Mouse (Mus musculus) fat pad, adult 2 months (tissue): Measurements from ENCODE around the gene Tbc1d9.

Experiments
- DNase-seq: peaks from one replicate; pipeline ENCODE4 v3.0.0-alpha.2; 2011; ENCODE audit warnings: low read depth, low spot score; ENCODE audit errors: extremely low read depth

Gene Tbc1d9

DNA sequence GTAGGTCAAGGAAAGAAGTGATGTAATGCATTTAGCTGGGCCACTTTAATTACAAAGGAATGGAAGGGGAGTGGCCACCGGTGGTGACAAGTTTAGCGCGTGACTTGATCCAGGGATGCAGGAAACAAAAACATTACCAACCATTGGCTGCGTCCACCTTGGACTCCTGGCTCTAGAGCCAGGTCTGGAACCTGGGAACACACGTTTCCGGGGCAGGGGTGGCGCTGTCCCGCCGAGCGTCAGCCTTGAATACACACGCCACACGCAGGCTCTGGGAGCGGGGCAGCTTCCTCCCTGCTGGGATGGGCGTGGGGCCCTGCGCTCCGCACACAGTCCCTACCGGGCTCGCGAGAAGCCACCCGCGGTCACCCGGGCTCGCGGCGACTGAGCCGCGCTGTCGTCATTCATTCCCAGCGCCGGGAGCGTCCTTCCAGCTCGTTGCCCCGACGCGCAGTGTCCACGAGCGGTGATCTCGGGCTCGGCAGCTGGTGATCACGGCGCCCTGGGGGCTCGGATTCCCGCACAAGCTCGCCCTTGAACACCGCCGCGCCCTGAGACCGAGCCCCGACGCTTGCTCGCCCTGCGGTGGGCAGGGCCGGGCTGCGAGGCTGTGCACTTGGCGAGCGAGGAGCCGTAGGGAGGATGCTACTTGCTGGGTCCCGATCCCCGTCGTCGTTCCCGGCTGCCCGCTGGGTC is at the start of gene Tbc1d9:
Gene Tbc1d9 (plus strand): TSS at position 118 of the 696 bp plus-strand sequence.
- no peak for DNase-seq

DNA sequence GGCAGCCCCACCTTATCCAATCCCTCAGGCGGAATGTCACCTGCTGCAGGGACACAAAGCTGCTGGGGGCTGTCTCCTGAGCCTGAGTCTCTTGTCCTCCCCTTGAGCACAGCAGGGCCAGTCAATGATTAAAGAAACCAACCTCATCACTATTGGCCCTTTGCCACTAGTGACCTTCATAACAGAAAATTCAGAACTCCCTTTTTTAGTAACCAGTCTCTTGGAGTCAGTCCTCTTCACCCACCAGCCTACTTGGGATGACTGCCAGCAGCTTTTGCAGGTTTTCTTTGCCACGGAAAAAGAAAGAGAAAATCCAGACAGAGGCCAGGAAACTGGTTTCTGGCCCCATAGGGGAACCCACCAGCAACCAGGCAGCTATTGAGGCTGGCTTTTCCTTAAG is 30.1 kb upstream of the Tbc1d9 start:
- DNase-seq, result no peak

DNA sequence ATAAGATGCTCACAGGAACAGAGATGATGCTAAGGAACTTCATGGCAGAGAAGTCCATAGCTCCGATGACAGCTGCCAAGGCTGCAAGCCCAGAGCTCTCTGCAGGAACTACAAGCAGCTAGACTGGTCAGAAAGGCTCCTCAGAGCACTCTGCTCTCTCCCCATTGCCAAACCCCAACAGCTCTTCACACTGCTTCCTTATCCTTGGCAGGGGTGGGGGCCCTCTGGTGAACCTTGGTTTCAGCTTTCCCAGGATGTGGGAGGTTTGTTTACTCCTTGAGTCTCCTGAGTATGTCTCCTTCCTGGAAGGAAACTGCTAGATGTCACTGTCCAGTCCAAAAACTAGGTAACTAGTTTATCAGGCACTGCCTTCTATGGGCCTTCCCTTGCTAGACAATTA is 25.1 kb upstream of the Tbc1d9 start:
- no peak for DNase-seq

DNA sequence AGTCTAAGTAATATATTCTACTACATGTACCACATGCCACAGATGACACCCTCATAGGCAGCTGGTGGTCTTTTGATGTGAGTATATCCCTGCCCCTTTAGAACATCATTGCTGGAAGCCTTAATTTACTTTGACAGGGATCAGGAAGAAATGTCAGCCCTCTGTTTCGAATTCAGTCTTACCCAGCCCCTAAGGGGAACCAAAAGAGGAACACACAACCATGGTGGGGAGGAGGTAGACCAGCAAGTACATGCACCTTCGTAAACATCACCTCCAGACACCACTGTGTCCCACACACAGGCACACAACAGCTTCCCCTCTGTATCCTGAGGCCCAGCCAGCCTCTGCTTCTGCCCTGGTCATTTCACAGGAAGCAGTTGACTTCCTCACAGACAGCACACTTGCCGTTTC is 24.4 kb upstream of the Tbc1d9 start:
- DNase-seq, result no peak

DNA sequence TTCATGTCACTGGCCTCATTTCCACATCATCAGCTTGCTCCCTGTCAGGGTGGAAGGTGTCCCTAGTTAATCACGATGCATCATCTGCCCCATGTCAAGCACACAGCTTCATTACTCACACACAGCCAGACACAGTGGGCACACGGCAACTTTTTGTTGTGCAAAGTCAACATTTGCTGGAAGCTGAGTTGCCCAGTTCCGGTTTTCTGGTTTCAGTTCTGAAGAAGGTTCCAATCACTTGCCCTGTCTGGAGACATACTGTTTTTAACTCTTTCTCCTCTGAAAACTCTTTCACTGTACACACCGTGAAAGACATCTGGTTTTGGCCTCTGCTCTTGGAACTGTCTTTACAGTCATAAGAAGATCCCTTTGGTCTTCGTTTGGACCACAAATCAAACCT is 23.8 kb upstream of the Tbc1d9 start:
- no peak for DNase-seq

DNA sequence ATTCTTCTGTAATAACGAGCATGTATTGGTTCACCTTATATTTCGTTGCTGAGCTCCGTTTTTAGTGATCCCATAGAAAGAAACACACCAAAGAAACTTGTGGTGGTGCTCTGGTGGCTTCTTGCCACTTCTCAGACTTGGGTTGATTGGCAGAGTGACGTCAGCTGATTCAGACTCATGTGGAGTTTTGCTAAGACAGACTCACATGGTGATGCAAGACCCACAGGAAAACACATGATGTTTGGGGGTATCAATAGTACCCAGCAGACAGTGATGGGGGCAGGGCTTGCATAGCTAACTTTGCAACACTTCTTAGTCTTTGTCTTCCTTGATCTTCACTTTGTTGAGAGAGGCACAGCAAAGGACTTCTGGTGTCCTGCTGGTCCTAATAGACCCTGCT is 20.6 kb upstream of the Tbc1d9 start:
- no peak for DNase-seq

DNA sequence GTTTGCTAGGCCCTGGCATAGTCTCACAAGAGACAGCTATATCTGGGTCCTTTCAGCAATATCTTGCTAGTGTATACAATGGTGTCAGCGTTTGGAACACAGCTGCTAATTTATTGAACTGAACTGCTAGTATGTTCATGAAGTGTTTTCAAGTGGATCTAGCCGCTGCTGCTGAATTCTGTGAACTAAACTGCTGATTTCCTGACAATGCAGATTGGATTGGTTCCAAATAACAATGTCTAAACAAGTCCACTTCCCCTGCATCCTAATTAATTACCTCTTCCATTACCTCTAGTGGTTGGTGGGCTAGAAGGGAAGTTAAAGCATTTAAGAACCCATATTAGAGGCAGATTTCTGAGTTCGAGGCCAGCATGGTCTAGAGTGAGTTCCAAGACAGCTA is 19.7 kb upstream of the Tbc1d9 start:
- DNase-seq, result no peak

DNA sequence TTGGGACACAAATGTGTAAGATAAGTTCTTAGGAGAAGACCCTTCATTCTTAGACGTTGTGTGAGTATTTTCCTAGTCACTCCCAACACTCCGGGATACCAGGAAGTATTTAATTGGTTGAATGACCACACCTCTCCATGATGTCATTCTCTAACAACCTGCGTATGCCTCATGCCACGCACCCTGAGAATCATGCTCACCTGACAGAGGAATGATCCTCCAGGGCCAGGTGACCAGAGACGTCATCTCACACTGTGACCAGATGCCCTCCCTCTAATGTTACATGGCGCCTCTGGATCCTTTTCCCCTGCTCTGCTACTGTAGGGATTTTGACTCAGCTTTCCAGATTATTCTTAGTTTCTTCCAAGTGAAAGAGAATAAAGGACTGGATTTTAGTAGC is 16.0 kb upstream of the Tbc1d9 start:
- DNase-seq, result no peak

DNA sequence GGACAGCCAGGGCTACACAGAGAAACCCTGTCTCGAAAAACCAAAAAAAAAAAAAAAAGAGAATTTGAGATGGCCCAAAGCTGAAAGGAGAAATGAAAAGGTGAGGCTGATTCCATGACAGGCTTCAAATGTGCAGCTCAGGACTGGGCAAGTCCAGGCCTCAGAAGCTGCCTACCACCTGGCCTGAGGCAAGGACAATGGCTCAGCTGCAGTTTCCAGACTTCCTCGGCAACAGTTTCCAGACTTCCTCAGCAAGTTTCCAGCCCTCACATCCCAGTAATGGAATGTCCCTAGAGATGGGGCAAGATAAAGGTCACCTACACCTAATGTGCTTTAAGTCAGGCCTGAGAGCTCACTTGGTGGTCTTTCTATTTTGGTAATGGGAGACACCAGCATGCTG is 13.1 kb upstream of the Tbc1d9 start:
- DNase-seq, result no peak

DNA sequence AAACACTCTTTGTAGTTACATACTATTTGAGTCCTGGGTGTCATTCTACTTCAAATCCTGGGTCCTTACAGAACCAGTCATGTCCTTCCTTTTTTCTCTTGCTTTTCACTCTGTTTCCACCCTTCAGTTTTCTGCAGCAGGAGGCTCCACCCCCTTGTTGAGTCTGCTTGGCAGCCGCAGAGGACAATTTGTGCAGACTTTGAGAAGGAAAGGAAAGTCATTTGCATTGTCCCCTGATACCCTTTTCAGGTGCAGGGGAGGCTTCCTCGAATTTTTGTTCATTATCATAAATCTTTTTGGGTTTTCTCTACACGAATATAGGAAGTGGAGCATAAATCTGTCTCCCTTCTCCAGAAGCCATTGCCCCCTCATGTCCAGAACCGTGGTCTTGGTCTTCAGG is 12.7 kb upstream of the Tbc1d9 start:
- DNase-seq, result no peak

DNA sequence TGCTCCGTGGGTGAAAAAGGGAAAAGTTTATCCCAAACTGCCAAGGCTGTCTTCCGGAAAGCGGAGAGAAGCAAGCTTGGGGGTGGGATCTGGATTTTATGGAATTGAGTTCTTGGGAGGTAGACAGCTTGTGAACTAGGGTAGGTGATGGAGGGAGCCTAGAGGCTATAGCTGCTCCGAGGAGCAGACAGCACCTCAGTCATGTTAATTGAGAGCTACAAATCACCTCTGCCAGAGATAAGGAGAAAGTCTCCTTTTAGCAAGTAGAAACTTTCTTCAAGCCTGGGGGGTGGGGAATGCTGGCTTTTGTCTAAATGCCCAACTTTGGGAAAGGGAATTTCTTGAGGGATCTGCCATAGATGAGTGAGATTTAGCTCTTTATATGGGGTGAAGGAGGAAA is 10.0 kb upstream of the Tbc1d9 start:
- no peak for DNase-seq

DNA sequence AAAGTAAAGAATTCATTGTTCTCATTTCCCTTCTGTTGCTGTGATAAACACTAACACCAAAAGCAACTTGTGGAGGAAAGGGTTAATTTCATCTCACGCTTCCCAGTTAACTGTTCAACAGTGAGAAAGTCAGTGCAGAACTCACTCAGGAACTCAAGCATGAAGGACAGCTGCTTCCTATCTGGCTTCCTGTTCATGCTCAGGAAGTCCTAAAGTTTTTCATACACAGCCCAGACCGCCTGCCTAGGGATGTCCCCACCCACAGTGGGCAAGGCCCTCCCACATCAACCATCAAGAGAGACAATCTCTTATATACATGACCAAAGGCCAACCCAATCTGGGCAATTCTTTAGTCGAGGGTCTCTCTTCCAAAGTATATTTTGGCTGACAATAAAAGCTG is 6.2 kb upstream of the Tbc1d9 start:
- no peak for DNase-seq

DNA sequence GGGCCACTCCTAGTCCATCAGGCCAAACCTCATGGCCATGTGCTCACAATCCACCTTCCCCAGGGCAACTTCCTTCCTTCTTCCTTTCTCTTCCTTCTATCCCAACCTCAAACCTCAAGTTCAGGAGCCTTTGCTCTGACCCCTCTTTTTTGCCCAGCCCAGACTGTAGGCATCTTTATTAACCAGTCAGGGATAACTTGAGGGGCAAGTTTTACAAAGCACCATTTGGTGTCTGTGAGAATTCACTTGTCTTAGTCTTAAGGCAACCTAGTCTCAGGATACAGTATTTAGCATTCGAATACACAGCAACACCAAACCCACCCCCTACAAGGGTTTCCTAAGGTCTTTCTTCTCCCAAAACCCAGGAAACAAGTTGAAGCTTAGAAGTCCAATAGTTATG is 5.5 kb upstream of the Tbc1d9 start:
- DNase-seq, result no peak

DNA sequence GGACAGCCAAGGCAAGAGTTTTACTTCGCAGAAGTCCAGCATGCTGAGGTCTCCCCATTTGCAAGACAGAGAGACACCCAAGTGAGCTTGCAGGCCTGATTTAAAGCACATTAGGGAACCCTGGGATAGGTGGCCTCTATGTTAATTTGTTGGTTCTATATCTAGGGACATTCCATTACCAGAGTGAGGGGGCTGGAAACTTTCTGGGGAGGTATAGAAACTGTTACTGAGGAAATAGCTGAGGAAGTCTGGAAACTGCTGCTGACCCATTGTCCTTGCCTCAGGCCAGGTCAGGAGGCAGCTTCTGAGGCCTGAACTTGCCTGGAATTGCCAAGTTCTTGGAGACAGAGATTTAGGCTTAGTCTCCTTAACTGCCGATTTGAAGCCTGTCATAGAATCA is 4.5 kb upstream of the Tbc1d9 start:
- no peak for DNase-seq

DNA sequence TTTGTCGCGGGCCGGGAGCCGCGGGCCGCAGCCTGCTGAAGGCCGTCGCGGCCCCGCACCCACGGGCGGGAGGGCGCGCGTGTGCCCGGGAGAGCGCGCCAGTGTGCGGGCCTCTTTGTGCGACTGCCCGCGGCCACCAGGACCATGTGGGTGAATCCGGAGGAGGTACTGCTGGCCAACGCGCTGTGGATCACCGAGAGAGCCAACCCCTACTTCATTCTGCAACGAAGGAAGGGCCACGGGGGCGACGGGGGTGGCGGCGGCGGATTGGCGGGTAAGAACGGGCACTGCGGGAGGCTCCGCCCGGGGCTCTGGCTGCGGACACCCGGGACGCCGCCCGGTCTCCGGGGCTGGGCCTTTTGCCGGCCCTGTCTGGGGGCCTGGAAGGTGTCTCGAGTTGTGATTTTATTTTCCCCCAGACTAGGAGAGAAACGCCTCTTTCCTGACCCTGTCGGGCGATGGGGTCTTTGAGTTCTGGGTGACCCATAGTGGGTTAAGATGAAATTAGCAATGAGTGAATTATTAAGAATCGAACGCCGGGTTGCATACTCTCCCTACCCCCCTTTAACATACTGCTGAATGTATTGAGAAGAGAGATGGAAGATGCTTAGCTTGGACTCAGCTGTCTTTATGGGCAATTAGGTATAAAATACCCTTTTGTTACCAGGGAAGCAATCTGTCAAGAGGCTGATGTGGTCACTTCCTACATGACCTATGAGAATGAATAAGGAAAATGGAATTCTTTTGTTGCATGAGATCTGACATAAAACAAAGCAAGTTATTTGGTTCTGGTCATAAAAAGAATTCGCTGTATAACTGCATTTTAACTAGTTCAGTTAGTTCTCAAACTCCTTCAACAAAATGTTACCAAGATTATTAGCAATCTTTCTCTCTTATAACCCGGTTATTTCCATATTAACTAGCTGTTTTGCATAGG is 1.0 kb downstream of the Tbc1d9 start, which contains the start of gene Gm10645:
Gene Gm10645 (minus strand): TSS at position 240 of the 937 bp plus-strand sequence.
- no peak for DNase-seq

DNA sequence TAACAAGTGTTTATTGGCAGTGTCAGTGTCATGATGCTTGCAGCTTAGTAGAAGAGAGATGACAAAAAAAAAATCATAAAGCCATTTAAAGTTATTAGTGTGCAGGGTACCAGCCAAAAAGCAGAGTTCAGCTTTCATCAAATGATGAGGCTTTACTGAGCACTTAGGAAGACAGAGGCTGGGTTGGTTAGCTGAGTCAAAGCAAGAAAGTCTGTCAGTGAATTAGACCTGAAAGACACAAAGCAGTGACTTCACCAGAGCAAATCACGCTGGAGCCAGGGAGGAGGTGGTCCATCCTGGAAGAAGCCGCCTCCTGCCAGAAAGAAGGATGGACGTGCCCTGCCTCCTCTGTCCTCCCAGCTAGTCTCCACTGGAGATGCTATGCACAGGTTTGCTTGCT is 2.8 kb downstream of the Tbc1d9 start:
- DNase-seq, result no peak

DNA sequence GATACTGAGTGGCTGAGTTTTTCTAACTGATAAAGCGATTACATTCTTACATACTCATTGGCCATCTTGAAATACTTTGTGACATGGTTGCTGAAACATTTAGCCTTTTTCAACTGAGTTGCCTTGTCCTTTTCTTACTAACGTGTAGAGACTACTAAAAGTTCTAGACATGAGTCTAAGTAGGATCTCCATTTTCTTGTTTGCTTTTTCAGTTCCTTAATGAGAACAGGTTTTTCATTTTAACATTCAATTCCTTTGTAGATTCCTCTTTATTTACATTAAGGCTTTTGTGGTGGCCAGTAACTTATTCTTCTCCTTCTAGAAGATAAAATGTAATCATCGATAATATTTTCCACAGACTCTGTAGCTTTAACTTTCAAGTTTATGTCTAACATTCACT is 4.0 kb downstream of the Tbc1d9 start:
- no peak for DNase-seq

DNA sequence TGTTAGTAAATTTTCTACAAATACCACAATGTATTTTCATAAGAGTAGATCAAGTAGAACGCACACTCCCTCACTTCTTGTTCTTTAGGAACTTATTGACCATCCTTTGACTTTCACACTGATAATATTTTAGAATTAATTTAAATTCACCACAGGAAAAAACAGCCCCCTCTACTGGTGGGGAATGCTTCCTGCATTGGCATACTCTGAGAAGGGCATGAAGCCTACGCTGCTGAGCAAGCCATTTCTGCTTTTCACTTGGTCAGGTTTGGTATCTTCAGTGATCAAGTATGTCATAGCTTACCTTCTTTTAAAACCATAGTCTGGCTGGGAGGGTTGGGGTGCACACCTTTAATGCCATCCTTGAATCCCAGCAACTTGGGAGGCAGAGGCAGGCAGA is 4.6 kb downstream of the Tbc1d9 start:
- DNase-seq, result no peak

DNA sequence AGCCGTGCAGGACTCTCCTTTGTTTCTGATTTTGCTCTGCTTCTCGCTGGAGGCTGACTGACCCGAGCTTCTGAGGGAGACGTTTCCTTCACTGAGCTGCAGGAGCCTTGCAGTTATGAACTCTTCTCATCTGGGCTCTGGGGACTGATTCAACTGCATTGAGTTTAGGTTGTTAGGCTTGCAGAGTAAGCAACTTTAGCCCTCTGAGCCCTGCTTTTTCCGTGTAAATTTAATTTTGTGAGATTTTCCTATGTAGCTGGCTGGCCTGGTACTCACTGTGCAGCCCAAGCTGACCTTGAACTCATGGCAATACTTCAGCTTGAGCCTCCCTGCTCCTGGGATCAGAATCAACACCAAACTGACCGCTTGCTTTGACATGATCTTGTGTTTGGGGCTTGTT is 5.7 kb downstream of the Tbc1d9 start:
- DNase-seq, result no peak

DNA sequence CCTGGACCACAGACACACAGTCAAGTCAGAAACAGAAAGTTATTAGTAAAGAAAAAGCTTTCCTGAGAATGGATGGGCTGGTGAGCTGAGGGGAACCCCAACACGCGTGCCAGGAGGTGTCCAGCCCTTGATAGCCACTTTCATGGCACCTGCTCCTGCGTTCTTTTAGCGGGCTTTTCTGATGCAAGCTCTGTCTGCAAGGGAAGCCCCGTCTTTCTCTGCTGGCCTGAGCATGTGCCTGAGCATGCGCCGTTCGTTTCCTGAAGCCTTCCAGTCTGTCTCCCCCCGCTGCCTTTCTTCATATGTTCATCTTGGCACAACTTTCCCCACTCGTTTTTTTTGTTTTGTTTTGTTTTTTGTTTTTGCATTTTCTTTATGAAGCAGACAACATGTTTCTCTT is 10.5 kb downstream of the Tbc1d9 start:
- DNase-seq, result no peak

DNA sequence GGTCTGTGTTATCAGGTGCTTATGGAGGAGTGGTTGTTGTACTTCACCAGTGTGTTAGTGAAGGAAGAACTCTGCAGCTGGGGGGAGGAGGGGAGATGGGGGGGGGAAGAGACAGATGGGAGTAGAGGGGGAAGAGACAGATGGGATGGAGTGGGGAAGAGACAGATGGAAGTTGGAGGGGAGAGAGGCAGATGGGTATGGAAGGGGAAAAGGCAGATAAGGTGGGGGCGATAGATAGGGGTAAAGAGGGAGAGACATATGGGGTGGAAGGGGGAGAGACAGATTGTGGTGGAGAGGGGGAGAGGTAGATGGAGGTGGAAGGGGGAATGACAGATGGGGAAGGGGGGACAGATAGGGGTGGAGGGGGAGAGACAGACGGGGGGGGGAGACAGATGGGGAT is 11.6 kb downstream of the Tbc1d9 start:
- no peak for DNase-seq
